Mouse (Mus musculus) brown adipose tissue, adult 24 weeks (tissue): ENCODE data around the gene 4931440F15Rik. TPM values are rescaled to one million over a fixed set of nuclear protein-coding genes. Genes with fewer than 3 reads are reported as not detected.
"Not testable (repeated sequence)": the region's sequence is repeated elsewhere in the genome, so short reads cannot be mapped to it uniquely, and the experiment has no call there.

Source experiments
- H3K27ac ChIP-seq: fragments of 200-500 bp; replicated peaks from 2 replicates; pipeline ENCODE4 v1.5.1; 2012; ENCODE audit warnings: low read depth, mild to moderate bottlenecking, low read length
- H3K4me1 ChIP-seq: fragments of 200-500 bp; 2 replicates; pipeline ENCODE4 v1.6.1; 2012; ENCODE audit warnings: low read length, mixed read lengths; ENCODE audit not compliant: control insufficient read depth, insufficient read depth, insufficient read length
- H3K4me3 ChIP-seq: fragments of 200-500 bp; 2 replicates; pipeline ENCODE4 v1.5.1; 2012; ENCODE audit warnings: low read depth, mild to moderate bottlenecking, low read length, moderate library complexity; ENCODE audit not compliant: insufficient read depth
- polyA plus RNA-seq: library from polyadenylated mRNA; stranded (reverse); fragments of >200 nt; gene quantifications from 2 replicates; pipeline ENCODE4 v1.2.4, GENCODE M21; 2012; ENCODE audit not compliant: missing spikeins, insufficient read depth, insufficient read length

4931440F15Rik gene
- not detected in 2 replicates for polyA plus RNA-seq

DNA sequence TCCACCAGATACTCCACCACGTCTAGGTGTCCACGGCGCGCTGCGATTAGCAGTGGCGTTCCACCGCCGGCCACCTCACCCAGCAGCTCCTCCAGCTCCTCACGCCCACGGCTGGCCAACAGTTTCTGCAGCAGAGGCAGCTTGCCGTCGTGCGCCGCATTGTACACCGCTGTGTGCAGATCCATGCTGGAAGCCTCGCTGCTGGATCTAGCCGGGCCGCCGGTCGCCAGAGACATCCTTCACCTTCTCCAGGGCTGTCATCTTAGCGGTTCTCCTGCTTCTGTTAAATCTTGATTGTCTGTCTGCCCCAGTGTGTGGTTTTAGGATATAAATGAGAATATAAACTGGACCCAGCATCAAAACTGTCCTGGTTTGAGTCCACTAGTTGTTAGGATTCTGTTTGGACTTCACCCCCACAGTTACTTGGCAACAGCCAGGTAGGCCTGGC, at the start of gene 4931440F15Rik:
Gene 4931440F15Rik, minus strand, starts transcription at position 398 of the 448 bp plus-strand sequence.
- H3K4me3 ChIP-seq: peak within 1 kb of the TSS; percentile 28; the same call in 1 of the 2 replicates
- not testable (repeated sequence) for H3K27ac ChIP-seq, H3K4me1 ChIP-seq

DNA sequence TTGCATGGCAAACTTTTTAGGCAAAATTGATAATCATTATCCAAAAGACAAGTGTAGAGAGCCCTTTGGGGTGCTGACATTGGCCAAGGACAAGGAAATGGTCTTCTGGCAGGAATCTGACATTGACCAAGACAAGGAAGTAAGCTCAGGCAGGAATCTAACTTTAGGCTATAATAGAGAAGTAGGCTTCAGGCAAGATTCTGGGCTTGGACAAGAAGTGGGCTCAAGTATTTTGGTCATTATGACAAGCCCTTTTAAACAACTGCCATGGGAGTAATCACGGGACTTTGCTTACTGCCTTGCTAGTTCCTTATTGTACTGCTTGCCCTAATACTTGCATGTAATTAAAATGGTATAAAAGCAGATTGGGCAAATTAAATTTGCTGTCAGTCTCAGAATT, 49.3 kb upstream of the 4931440F15Rik start:
- H3K4me3 ChIP-seq, H3K27ac ChIP-seq, H3K4me1 ChIP-seq: not testable (repeated sequence)

DNA sequence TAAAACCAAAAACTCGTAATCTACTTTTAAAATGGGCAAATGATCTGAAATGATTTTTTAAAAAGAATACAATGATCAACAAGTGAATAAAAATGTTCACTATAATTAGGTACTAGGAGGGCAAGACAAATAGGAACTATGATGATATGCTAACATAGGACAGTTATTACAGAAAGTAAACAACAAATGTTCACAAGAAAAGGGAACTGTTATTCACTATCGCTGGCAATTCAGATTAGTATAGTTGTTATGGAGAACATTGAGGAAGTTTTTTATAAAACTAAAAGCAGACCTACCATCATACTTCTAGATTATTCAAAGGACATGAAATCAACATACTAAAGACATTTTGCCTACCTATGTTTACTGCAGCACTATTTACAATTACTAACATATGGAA, 44.7 kb upstream of the 4931440F15Rik start:
- no peak overlapping the region for H3K27ac ChIP-seq
- H3K4me1 ChIP-seq: no peaks in the 10 kb centered on the region
- H3K4me3 ChIP-seq: no peak overlapping the region

DNA sequence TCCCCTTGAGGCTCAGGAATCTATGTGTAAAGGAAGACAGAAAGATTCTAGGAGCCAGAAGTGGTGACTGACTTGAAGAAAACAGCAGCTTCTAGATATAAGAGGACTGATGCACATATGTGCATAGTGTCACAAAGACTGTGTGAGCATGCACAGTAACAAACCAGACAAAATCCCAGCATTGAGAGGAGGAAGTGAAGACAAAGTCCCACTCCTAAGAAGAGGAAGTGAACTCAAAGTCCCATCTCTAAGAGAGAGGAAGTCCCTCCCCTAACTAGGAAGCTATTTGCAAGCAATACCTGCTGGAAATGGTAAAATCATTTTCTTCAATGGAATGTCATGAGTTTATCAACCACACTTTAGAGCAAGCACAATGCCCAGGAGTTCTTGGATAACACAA, 38.8 kb upstream of the 4931440F15Rik start:
- H3K4me1 ChIP-seq: no peaks in the 10 kb centered on the region
- H3K4me3 ChIP-seq: no peak overlapping the region
- no peak overlapping the region for H3K27ac ChIP-seq

DNA sequence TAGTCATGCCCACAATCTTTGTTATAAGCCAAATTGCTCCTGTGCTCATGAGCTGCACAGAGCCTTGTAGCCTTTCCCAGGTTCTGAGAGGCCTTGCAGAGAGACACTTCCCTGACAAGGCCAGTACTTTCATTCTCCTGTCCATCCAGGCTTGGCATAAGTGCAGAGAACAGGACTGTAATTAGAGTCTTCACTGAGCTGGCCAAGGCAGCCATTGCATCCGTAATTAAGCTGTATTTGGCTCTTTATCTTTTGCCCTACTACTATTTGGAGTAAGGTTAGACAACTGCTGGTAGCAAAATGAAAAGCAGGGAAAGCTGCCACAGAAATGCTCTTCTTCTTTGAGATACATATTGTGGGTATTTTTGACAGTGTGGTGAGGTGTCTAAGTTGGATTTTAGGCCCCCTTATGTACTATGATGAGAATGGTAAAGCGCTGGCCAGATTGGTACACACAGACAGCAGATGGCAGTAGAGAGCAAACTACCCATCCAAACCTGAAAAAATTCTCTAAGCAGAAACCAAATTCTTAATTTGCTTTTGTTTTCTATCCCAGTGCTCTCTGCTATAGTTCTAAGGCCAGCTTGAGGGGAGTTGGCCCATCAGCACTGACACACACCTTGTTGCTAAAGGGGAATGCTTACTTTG, 36.4 kb upstream of the 4931440F15Rik start:
- no peak overlapping the region for H3K27ac ChIP-seq
- H3K4me1 ChIP-seq: no peaks in the 10 kb centered on the region

DNA sequence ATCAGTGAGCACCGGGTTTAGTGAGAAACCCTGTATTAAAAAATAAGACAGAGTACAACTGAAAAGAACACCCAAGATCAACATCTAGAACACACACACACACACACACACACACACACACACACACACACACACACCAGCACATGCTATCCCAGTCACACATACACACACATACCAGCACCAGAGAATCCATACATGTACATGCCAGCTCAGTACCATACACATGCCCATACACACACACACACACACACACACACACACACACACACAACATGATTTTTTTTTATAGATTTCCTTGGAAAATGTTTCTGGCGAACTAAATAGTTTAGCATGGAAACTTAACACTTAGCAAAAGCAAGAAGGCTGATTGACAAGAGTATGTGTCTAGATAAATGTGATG, 35.6 kb upstream of the 4931440F15Rik start:
- no peaks in the 10 kb centered on the region for H3K4me1 ChIP-seq

More for the DNA sequence above, 36.4 kb upstream of the 4931440F15Rik start:
- H3K4me3 ChIP-seq: no peak overlapping the region

DNA sequence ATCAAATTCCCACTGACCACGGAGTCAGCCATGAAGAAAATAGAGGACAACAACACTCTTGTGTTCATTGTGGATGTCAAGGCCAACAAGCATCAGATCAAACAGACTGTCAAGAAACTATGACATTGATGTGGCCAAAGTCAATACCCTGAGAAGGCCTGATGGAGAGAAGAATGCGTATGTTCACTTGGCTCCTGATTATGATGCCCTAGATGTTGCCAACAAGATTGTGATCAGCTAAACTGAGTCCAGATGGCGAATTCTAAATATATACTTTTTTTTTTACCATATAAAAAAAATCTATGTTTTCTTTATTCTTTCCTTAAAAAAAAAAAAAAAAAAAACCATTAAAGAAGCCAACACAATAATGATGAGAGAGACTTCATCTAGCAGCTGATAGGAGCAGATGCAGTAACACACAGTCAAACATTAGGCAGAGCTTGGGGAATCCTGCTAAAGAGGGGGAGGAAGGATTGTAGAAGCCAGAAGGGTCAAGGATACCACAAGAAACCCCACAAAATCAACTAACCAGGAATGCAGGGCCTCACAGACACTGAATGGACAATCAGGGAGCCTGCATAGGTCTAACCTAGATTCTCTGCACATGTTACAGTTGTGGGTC, 15.2 kb upstream of the 4931440F15Rik start:
- peaks cover 7% of the 10 kb centered on the region; the same call in 1 of the 2 replicates for H3K4me1 ChIP-seq
- peak overlapping the region; percentile 70; the same call in 1 of the 2 replicates for H3K27ac ChIP-seq
- H3K4me3 ChIP-seq: no peak overlapping the region

More for the DNA sequence above, 35.6 kb upstream of the 4931440F15Rik start:
- no peak overlapping the region for H3K4me3 ChIP-seq
- no peak overlapping the region for H3K27ac ChIP-seq

DNA sequence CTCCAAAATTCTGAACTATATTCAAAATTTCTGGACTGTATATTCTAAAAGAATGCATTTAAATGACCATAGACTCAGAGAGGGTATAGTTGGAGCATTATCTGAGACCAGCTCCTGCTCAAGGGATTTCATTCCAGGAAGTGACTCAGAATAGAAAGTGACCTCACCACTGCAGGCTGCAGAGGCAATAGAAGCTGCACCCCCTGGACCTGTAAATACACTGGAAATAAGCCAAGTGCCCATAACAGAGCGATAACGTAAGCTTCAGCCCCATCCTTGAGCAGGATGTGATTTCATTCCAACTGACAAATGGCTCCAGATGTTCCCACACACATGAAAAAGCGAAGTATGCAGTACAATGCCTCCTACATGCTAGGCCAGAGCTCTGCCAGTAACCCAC, 14.3 kb upstream of the 4931440F15Rik start:
- no peak overlapping the region for H3K4me3 ChIP-seq
- peak overlapping the region; percentile 70; the same call in 1 of the 2 replicates for H3K27ac ChIP-seq
- peaks cover 7% of the 10 kb centered on the region; the same call in 1 of the 2 replicates for H3K4me1 ChIP-seq

DNA sequence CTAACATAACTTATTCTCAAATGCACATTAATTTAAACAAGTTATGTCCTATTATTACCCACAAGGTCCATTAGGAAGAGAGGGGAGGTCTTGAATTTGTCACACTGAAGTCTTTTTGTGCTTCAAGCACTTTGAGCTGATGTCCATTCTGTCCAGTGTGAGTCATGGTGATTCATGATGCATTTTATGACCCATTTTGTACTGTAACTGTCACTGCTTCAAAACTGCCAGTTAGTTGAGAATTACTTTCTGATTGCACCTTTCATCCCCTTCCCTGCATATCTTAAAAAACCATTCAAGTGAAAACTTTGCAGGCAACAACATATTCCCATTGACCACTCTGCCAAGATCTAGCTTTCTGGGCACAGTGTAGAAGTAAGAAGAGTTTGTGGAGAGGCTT, 11.6 kb upstream of the 4931440F15Rik start:
- Histone ChIP-seq H3K4me3 (no peak overlapping the region), H3K4me1 (peaks cover 7% of the 10 kb centered on the region; the same call in 1 of the 2 replicates), H3K27ac (no peak overlapping the region)

DNA sequence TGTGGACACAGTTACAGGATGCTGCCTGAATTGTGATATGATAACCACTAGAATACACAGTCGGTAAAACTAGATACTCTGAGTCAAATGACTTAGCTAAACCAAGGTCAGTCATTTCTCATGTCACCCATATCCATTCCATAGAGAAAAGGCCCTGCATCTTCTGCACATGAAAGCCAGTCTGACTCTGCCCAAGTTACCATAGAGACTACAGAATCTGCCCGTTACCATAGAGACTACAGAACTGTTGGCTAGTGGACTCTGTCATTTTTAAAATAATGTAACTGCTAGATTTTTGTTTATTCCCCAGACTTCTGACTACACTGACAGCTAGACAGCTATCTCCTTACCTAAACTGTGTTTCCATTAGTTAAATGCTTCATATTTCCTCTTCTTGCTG, 2.3 kb upstream of the 4931440F15Rik start:
- Histone ChIP-seq H3K4me1 (no peaks in the 10 kb centered on the region; the same call in 1 of the 2 replicates), H3K27ac (no peak overlapping the region), H3K4me3 (no peak overlapping the region)

DNA sequence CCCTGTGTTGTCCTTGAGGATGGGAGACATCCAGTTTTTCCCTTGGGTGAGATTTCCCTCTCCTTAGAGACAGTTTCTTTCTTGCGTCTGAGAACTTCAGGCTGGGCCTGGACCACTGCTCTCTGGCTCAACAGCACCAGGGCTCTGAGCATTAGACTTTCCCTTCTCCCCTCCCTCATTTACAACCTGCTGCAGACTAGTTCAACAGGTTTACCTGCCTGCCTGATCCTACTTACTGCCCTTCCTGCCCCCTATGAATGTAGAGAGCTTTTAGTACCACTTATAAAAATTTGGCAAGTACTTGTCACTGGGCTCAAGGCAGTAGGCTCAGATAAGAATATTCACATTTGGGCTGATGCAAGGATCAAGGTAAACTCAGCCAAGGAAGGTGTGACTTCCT, 533 bp upstream of the 4931440F15Rik start:
- Histone ChIP-seq H3K4me3 (no peak overlapping the region), H3K27ac (no peak overlapping the region), H3K4me1 (no peaks in the 10 kb centered on the region; the same call in 1 of the 2 replicates)

DNA sequence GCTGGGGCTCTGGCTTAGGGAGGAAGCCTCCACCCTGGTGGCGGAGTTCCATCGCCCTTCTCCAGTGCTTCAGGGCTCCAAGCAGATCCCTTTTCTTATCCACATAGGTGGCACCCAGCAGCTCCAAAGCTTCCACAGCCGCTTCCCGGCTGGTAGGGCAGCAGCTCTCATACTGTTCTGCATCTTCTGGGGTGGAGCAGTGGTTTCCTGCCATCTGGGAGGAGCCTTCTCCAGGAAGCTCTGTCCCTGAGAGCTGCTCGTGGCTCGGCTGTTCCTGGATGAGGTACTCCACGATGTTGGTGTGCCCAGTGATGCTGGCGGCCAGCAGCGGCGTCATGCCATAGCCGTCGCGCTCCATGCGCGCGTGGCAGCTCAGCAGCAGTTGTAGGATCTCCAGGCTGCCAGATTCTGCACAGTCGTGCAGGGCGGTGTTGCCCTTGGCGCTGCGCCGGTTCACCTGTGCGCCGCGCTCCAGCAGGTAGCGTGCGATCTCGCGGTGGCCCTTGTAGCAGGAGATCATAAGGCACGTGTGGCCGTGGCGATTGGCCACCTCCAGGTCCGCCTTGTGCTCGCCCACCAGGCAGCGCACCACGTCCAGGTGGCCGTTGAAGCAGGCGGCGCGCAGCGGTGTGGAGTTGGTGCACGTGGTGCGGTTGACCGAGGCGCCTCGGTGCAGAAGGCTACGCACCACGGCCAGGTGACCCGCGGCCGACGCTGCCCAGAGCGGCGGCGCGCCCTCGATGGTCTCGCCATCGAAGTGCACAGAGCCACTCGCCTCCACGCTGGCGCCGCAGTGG, 796 bp downstream of the 4931440F15Rik start:
- H3K4me1 ChIP-seq, H3K27ac ChIP-seq: not testable (repeated sequence)
- peak overlapping the region; percentile 28; the same call in 1 of the 2 replicates for H3K4me3 ChIP-seq

DNA sequence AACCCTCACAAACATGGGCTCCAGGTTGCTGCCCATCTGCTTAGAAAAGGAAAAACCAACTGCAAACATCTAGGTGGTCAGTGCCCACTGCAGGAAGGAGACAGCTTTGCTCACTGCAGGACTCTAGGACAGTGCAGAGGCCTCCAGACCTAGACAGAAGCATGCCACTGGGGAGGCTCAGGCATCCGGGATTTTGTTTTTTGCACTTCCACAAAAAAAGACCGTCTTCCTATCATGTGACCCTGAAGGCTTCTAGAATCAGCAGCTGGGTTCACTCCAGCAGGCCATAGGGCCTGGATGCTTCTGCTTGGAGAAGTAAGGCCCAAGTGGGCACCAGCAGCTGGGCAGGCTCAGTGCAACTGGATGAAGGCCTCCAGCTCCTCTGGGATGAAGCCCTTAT, 2.3 kb downstream of the 4931440F15Rik start:
- no peaks in the 10 kb centered on the region; the same call in 1 of the 2 replicates for H3K4me1 ChIP-seq
- H3K4me3 ChIP-seq: no peak overlapping the region
- no peak overlapping the region; the same call in 1 of the 2 replicates for H3K27ac ChIP-seq

DNA sequence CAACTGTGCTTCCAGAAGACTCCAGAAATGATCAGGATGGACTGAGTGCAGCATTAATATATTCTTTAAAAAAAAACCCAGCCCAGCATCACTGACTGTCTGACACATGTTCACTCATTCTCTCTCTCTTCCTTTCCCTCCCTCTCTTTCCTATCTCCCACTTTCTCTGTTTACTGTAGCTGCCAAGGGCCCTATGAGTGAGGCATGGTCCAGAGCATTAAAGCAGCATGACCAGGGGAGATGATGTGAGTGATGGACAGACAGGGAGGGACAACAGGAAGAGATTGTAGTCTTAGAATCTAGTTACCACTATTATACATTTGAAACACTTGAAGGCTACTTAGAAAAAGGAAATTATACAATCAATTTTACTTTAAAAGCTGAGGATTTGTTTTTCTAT, 9.8 kb downstream of the 4931440F15Rik start:
- Histone ChIP-seq H3K27ac (no peak overlapping the region), H3K4me3 (no peak overlapping the region), H3K4me1 (no peaks in the 10 kb centered on the region)

DNA sequence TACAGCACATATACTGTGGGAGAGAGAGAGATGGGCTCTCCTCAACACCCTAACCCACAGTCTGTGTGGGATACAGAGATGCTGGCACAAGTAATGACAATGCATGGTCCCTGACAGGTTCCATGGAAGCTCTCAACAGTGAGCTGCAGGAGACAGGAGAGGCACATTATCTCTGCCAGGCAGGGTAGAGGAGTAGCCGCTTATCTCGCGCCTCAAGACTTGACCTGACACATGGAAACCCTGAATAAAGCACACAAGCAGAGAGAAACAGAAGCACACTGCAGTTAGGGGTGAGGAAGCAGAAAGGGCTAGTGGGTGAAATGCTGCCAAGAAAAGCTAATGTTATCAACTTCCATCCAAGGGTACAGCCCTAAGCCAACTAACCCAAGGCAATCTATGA, 10.2 kb downstream of the 4931440F15Rik start:
- H3K4me3 ChIP-seq: no peak overlapping the region
- no peaks in the 10 kb centered on the region for H3K4me1 ChIP-seq
- H3K27ac ChIP-seq: no peak overlapping the region
